Mouse (Mus musculus): Measurements from ENCODE around the gene Trim9.

The Trim9 gene

GRCm38 (mm10) chr12:70326393-70326792 lies 21.0 kb downstream of the Trim9 start:
- in situ Hi-C loops (cut with MboI, MseI): no loop called here

GRCm38 (mm10) chr12:70325826-70326225 lies 21.6 kb downstream of the Trim9 start:
- in situ Hi-C loops (cut with MboI, MseI): no loop called here

DNA sequence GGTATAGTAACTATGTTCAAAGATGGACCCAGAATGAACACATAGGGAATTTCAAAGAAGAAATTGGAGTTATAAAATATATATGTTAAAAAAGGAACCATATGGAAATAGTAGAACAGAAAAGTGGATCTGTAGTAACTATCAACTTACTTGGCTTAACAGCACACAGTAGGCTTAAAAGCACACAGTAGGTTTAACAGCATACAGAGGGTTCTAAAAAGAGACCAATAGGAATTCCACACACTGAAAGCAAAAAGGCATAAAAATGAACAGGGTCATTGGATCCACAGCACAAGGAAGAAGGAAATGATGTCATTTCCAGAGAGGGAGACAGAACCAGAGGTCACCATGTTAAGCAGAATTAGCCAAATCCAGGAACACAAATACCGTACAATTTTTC lies 24.6 kb downstream of the Trim9 start:
- in situ Hi-C loops (cut with MboI, MseI): no loop called here

DNA sequence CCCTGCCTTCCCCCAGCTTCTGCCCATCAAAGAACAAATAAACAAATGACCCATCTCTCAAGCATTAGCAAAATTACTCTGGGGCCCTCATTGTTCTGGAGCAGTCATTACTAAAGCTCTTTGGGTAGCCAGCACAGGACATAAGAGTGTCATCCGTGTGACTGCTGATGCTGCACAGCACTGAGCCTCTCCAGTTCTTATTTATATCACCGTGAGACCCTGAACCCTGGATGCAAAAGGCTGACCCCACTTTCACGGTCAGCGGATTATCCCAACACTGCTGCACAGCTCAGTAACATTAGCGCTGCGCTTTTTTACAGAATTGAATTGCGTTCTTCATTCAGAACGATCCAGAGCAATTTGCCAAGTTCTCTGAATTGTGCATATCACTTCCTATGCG lies 31.3 kb downstream of the Trim9 start:
- in situ Hi-C loops (cut with MboI, MseI): no loop called here

DNA sequence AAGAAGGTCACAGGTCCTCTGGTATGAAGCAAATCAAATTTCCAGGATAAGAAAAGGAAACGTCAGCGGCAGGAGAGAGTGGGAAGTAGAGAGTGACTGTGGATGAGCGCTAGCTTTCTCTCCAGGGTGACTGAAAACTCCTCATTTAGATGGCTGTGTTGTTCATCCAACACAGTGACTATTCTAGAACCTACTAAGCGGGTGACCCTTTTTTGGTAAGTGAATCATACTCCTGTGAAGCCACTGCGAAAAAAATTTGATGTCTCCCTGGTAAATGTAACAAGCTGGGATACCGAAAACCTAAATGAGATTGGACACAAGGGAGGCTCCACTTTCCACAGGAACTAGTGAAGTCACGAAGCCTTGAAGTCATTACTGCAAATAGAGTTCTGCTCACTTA lies 39.5 kb downstream of the Trim9 start:
- in situ Hi-C loops (cut with MboI, MseI): no loop called here

DNA sequence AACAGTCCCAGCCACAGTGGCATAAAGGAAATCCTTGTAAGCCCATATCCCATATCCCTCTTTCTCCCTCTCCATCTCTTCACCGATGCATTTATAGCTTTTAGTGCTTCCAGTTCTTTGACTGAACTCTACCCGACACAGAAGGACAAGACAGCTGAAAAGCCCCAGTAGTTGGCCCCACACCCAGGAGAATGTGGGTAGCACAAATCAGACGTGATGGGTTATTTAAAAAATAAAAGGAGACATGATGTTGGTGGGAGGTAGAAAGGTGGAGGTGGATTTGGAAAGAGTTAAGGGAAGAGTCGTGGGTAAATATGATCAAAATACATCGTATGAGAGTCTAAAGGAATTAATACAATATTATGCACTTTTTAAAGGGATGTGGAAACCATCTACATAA lies 40.4 kb downstream of the Trim9 start:
- in situ Hi-C loops (cut with MboI, MseI): no loop called here

GRCm38 (mm10) chr12:70304014-70304413 lies 43.4 kb downstream of the Trim9 start:
- in situ Hi-C loops (cut with MboI, MseI): no loop called here

GRCm38 (mm10) chr12:70303525-70303924 lies 43.9 kb downstream of the Trim9 start:
- in situ Hi-C loops (cut with MboI, MseI): no loop called here

DNA sequence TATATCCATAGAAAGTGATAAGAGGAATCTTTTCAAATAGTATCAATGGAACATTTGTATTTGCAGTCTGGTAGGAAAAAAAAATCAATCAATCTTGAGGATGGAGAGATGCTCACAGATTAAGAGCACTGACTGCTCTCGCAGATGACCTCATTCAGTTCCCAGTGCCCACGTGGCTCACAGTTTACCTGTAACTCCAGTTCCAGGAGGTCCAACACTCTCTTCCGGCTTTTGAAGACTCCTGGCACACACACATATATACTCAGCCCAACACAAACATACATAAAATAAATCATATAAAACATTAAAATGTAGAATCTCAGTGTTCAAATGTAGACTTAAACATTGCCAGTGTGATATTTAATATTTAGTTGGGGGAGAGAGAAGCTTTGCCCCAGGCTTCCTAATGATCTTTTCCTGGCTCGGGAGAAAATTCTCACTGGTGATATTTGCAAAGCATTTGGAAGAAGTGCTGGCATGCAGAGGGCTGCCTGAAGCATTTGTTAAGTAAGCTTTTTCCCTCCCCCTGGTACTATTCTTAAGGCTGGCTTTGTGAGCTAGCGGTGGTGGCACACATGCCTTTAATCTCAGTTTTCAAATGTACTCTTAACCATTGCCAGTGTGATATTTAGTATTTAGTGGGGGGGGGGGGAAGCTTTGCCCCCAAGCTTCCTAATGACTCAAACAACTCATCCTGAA lies 45.2 kb downstream of the Trim9 start:
- in situ Hi-C loops (cut with MboI, MseI): no loop called here

DNA sequence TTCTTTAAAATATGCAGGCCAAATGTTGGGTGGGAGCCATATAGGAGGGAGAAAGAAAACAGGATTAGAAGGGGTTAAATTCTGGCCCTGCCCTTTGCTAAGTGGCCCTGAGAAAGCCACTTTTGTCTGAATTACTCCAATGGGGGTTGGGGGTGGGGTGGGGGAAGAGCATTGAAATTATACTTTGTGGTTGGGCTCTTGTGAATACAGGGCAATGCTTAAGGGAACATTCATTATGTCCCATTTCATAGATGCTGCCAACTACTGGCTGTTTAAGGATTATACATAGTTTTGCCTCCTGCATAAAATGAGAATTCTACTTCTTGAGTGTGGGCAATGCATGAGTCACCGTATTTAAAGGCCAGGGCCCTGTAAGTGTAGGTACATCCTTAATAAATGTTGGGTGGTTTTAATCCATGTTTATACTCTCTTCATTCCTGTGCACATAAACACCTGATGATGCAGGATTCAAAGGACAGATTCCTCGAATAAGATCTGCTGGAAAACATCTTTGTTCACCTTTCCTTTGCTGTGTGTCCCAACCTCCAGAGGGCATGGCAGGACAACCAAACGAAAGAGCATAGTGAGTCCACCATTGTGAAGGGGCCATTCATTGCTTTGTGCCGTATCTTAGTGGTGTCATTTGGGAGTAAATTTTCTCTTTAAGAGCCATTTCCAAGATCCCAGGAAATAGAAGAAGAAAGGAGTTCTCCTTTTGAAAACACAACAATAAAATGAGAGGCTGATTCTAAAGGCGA lies 53.3 kb downstream of the Trim9 start:
- in situ Hi-C loops (cut with MboI, MseI): no loop called here

GRCm38 (mm10) chr12:70293165-70293926 lies 54.1 kb downstream of the Trim9 start:
- in situ Hi-C loops (cut with MboI, MseI): no loop called here

DNA sequence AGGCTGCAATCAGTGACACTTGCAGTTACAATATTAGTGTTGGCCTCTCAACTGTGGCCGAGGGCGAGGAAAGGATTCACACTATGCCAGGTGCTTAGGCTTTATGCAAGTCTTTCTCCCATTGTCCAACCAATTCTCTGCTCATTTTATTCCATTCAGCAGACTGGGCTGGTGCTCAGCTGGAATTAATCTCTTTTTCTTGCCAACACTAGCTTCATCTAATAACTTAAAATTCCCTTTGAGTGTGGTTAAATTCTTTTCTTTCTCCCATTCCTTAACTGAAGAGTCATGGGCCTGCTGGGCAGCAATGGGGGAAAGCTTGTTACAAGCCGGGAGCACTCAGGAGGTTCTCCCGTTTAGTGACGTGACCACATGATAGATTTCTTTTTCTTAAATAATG lies 61.9 kb downstream of the Trim9 start:
- in situ Hi-C loops (cut with MboI, MseI): no loop called here

DNA sequence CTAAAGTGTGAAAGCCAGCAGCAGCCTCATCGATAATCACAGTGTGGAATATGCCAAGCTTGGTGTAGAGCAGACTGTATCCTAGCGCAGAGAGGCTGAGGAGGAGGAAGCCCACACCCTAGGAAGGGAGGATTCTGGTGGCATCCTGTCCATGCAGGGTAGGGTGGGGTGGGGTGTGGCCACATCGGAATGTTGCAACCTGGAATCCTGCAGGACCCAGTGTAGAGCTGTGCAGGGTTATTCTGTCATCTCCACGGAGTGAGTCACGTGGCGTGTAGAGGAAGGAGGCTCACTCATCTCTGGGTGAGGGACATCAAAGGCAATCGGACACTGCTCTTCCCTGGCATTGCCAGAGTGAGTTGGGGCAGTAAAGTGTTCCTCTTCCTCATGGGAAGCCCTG lies 62.4 kb downstream of the Trim9 start:
- in situ Hi-C loops (cut with MboI, MseI): no loop called here

DNA sequence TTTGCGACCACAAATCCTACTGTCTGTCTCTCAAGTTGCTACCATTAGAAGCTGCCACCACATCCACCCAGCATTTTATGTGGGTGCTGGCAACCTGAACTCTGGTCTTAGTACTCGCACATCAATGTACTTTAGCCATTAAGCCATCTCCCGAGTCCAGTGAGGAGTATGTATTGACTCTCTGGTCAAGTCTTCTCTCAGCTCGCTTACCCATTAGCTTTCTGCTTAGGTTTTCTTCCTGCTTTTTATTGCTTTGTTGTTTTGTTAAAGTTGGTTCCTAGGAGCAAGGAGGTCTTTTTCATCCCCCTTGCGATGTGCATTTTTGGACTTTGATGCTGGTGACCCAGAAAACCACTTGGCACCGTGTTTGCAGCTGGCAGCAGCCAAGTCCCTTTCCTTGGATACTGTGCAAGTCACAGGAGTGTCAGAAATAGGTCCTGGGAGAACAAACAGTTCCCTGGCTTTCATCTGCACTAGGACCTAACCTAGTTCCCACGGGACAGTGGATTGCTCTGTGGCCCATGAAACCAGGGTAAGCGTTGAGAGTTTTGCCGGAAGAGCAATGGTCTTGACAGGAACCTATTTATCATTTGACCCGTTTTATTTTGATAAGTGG lies 64.2 kb downstream of the Trim9 start:
- in situ Hi-C loops (cut with MboI, MseI): no loop called here

DNA sequence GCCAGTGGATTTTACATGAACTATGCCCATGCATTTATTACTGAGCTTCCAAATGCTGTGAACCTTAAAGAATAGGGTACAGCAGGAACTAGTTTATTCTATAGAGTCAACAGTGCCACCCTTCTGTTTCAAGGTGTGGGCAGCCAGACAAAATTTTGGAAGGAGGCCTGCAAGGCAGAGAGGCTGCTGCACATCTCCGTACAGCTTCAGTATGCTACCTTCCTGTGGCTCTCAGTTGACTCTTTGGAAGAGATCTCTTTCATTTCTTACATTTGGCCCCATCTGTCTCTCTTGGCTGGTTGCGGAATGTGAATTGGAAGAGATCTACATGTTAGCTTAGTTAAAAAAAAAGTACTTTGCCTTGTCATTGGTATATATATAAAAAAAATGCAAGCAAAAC lies 66.5 kb downstream of the Trim9 start:
- in situ Hi-C loops (cut with MboI, MseI): no loop called here

GRCm38 (mm10) chr12:70280381-70280780 lies 67.0 kb downstream of the Trim9 start:
- in situ Hi-C loops (cut with MboI, MseI): no loop called here

DNA sequence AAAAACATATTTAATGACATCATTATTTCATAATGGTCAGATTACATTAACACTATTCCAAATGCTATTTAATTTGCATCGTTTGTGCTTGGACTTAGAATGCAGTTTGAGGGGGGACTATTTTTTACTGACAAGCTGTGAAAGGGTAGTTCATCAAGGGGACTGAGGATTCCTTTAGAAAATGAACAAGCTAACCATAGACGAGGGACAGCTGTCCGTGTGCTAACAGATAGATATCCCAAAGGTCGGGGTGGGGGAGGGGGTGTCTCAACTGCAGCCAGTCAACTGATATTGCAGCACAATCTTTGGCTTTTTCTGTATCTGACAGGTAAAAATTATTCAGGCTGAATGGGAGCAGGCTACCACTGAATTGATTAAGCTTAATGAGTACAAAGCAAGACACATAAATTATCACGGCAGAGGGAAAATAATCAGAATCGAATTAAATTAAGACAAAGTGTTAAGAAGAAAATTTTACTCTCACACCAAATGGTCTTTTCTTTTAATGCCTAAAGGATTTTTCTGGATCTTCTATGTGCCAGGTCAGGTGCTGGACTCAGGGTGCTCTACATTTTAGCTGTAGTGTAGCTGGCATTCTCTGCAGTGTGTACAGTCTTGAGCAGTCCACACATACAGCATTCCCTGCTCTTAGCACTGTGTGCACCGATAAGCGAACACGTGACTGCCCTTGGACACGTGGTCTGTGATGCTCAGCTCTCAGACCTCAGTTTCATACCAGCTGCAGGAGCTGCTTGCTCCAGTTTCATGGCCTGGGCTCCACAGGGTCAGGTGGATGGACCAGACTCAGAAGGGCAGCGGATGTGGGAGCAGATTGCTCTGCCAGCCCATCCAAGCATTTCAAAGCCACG lies 70.1 kb downstream of the Trim9 start:
- in situ Hi-C loops (cut with MboI, MseI): no loop called here

DNA sequence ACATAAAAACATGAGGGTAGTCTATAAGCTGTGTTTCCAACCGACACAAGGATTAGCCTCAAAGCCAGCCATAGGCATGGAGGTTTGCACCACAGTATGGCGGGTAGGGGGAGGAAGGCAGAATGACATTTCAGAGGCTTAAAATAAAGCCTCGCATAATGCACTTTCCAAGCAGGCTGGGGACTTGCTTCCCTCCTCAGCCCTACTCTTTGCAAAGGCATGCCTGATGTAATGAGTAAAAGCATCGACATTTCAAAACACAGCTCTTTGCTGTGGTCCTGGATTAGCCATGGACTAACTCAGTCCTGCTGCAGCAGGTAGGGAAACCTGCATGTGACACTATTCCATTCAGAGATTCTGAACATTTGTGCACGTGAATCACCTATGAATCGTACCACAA lies 77.7 kb downstream of the Trim9 start:
- in situ Hi-C loops (cut with MboI, MseI): no loop called here

DNA sequence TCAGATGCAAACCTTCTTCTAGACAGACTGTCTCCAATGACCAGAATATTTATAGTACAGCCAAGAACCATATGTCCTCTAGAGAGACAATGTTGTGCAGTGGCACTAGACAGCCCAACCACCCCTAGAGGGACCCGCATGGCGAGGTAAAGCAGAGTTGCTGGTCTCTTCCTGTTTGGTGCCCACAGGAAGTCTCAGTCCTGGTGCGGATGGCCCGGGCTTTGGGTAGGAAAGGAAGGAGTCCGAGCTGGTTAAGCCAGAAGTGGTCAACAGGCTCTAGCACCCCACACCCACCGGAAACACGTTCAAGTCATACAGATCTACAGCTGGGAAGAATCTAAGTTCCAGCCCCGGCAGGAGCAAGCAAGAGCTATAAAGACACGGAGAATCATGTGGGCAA lies 80.1 kb downstream of the Trim9 start:
- in situ Hi-C loops (cut with MboI, MseI): no loop called here

- in situ Hi-C loops (cut with MboI, MseI): no loop called here
These were observed 80.9 kb downstream of the Trim9 start for GRCm38 (mm10) chr12:70266494-70266931.

GRCm38 (mm10) chr12:70263721-70264120 lies 83.7 kb downstream of the Trim9 start:
- in situ Hi-C loops (cut with MboI, MseI): no loop called here

Measured in T-helper 2 cell (primary cell).